Mouse (Mus musculus) MEL (cell line): ENCODE measurements around the gene Emilin1. TPM values are rescaled to one million over a fixed set of nuclear protein-coding genes. Genes with fewer than 3 reads are reported as not detected.

ENCODE experiments used
- DNase-seq: peaks from one replicate; pipeline ENCODE4 v3.0.0; 2011; ENCODE audit warnings: low read depth, low spot score
- H3K27ac ChIP-seq: 2 replicates; pipeline ENCODE4 v1.5.1; 2012; ENCODE audit warnings: low read depth, mild to moderate bottlenecking, control low read depth, low read length, moderate library complexity; ENCODE audit not compliant: control insufficient read depth
- H3K27me3 ChIP-seq, 2 experiments: fragments of 150-350 bp in 1 of 2; sonication (generic) in 1 of 2; 2 replicates each; pipeline ENCODE4 v1.6.1; 2012; ENCODE audit warnings: low read length in 2 of 2, mild to moderate bottlenecking in 2 of 2, improper control_type of control experiment in 1 of 2, moderate library complexity in 1 of 2; ENCODE audit not compliant: insufficient read depth in 2 of 2, control insufficient read depth in 1 of 2
- H3K36me3 ChIP-seq, 2 experiments: 2 replicates each; pipeline ENCODE4 v1.6.1; 2012 to 2014; ENCODE audit warnings: low read length in 2 of 2, improper control_type of control experiment in 1 of 2, inconsistent platforms in 1 of 2, mild to moderate bottlenecking in 1 of 2; ENCODE audit not compliant: insufficient read depth in 2 of 2, control insufficient read depth in 1 of 2
- H3K4me1 ChIP-seq, 2 experiments: fragments of 150-350 bp in 1 of 2; sonication (generic) in 1 of 2; 2 replicates each; pipeline ENCODE4 v1.6.1; 2012; ENCODE audit warnings: low read length in 2 of 2, improper control_type of control experiment in 1 of 2, mild to moderate bottlenecking in 1 of 2; ENCODE audit not compliant: insufficient read depth in 2 of 2, control insufficient read depth in 1 of 2
- H3K4me3 ChIP-seq, 2 experiments: fragments of 150-350 bp in 1 of 2; sonication (generic) in 1 of 2; 2 replicates each; pipeline ENCODE4 v1.5.1; 2012; ENCODE audit warnings: low read depth in 2 of 2, low read length in 2 of 2, mild to moderate bottlenecking in 2 of 2, moderate library complexity in 2 of 2, control low read depth in 1 of 2, improper control_type of control experiment in 1 of 2; ENCODE audit not compliant: control insufficient read depth in 1 of 2, insufficient read depth in 1 of 2
- H3K79me2 ChIP-seq: 2 replicates; pipeline ENCODE4 v1.6.1; 2012; ENCODE audit warnings: mild to moderate bottlenecking, low read length, moderate library complexity; ENCODE audit not compliant: control insufficient read depth, poor library complexity, insufficient read depth
- H3K9ac ChIP-seq: 2 replicates; pipeline ENCODE4 v1.6.1; 2012; ENCODE audit warnings: low read depth, mild to moderate bottlenecking, control low read depth, low read length, moderate library complexity; ENCODE audit not compliant: control insufficient read depth, poor library complexity, severe bottlenecking
- H3K9me3 ChIP-seq: fragments of 150-350 bp; sonication (generic); replicated peaks from 2 replicates; pipeline ENCODE4 v1.6.1; 2012; ENCODE audit warnings: mild to moderate bottlenecking, low read length, improper control_type of control experiment, moderate library complexity; ENCODE audit not compliant: insufficient read depth
- CHD2 ChIP-seq: IDR thresholded peaks from 2 replicates; pipeline ENCODE4 v1.6.1; 2011; ENCODE audit warnings: low read length, improper control_type of control experiment
- EP300 ChIP-seq, 2 experiments: IDR thresholded peaks; 2 replicates each; pipeline ENCODE4 v1.6.1; 2011; ENCODE audit warnings: improper control_type of control experiment in 2 of 2, low read length in 2 of 2, low read depth in 1 of 2, mild to moderate bottlenecking in 1 of 2
- ETS1 ChIP-seq: IDR thresholded peaks from 2 replicates; pipeline ENCODE4 v1.6.1; 2012; ENCODE audit warnings: low read depth, mild to moderate bottlenecking, inconsistent platforms, low read length, improper control_type of control experiment, moderate library complexity
- GABPA ChIP-seq: IDR thresholded peaks from 2 replicates; pipeline ENCODE4 v1.6.1; 2012; ENCODE audit warnings: low read depth, mild to moderate bottlenecking, inconsistent platforms, low read length, improper control_type of control experiment, moderate library complexity
- GATA1 ChIP-seq: IDR thresholded peaks from 2 replicates; pipeline ENCODE4 v1.6.1; 2011; ENCODE audit warnings: low read depth, low read length, improper control_type of control experiment
- JUND ChIP-seq: IDR thresholded peaks from 2 replicates; pipeline ENCODE4 v1.6.1; 2011; ENCODE audit warnings: low read depth, mild to moderate bottlenecking, improper control_type of control experiment, low read length
- MEF2A ChIP-seq: IDR thresholded peaks from 2 replicates; pipeline ENCODE4 v1.6.1; 2014; ENCODE audit warnings: low read depth, mild to moderate bottlenecking, inconsistent platforms, low read length, improper control_type of control experiment; ENCODE audit not compliant: poor library complexity, insufficient replicate concordance, severe bottlenecking; ENCODE audit errors: extremely low read depth
- NELFE ChIP-seq: IDR thresholded peaks from 2 replicates; pipeline ENCODE4 v1.6.1; 2011; ENCODE audit warnings: low read depth, low read length, improper control_type of control experiment
- POLR2A ChIP-seq, 2 experiments: IDR thresholded peaks; 2 replicates each; pipeline ENCODE4 v1.6.1; 2011 to 2012; ENCODE audit warnings: low read length in 2 of 2, mild to moderate bottlenecking in 2 of 2, control low read depth in 1 of 2, improper control_type of control experiment in 1 of 2, low read depth in 1 of 2, moderate library complexity in 1 of 2; ENCODE audit not compliant: control insufficient read depth in 1 of 2, insufficient read depth in 1 of 2, poor library complexity in 1 of 2
- RCOR1 ChIP-seq: IDR thresholded peaks from 2 replicates; pipeline ENCODE4 v1.6.1; 2012; ENCODE audit warnings: low read depth, mild to moderate bottlenecking, inconsistent platforms, low read length, improper control_type of control experiment
- SMC3 ChIP-seq: IDR thresholded peaks from 2 replicates; pipeline ENCODE4 v1.6.1; 2011; ENCODE audit warnings: low read depth, low read length, improper control_type of control experiment
- TAL1 ChIP-seq: IDR thresholded peaks from 2 replicates; pipeline ENCODE4 v1.6.1; 2012; ENCODE audit warnings: mild to moderate bottlenecking, inconsistent platforms, low read length, moderate library complexity, mixed read lengths
- TCF12 ChIP-seq: IDR thresholded peaks from 2 replicates; pipeline ENCODE4 v1.6.1; 2014; ENCODE audit warnings: low read depth, mild to moderate bottlenecking, inconsistent platforms, low read length, improper control_type of control experiment, moderate library complexity
- ZKSCAN1 ChIP-seq: IDR thresholded peaks from 2 replicates; pipeline ENCODE4 v1.6.1; 2012; ENCODE audit warnings: low read depth, mild to moderate bottlenecking, inconsistent platforms, low read length, improper control_type of control experiment, moderate library complexity
- ZMIZ1 ChIP-seq: IDR thresholded peaks from 2 replicates; pipeline ENCODE4 v1.6.1; 2012; ENCODE audit warnings: low read depth, mild to moderate bottlenecking, inconsistent platforms, low read length, improper control_type of control experiment, moderate library complexity
- polyA plus RNA-seq, 2 experiments: library from polyadenylated mRNA; stranded (reverse) in 1 of 2; unstranded in 1 of 2; fragments of >175 nt in 1 of 2; fragments of >200 nt in 1 of 2; gene quantifications; 2 replicates each; pipeline versions ENCODE4 v1.2.1 to v1.2.4; 2012; ENCODE audit warnings: low replicate concordance in 2 of 2, low read depth in 1 of 2; ENCODE audit not compliant: insufficient read length in 2 of 2, insufficient read depth in 1 of 2, missing spikeins in 1 of 2
- total RNA-seq: library from RNA; depleted of rRNA; stranded (reverse); fragments of 300-350 nt; gene quantifications from 2 replicates; pipeline ENCODE4 v1.2.3, GENCODE M21; 2012; rRNA removed

The Emilin1 gene
- total and polyA plus RNA-seq, 3 experiments: 1.3 to 2.0 TPM; not detected in 1

DNA sequence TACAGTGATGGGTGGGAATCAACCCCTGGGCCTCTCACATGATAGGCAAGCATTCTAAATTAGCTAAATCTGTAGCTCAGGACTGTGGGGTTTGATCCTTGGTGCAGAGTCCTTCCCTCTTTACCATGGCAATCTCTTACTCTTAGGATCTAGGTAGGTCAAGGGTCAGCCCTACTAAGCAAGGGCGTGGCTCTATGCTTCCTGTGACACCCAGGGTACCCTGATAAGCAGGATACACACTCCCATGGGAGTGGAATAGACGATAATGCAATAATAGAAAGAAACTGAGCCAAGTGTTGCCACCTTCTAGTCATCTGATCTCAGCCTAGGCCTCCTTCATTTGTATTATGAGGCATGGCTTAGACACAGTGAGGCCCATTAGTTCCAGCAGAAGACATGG, 56.2 kb downstream of the Emilin1 start:
- no peak overlapping the region for H3K27ac ChIP-seq
- no peaks in the 10 kb centered on the region for H3K9me3 ChIP-seq
- DNase-seq: peak; percentile 61
- TF ChIP-seq ZMIZ1: no peak
- TF ChIP-seq SMC3: no peak
- TF ChIP-seq RCOR1: peak; percentile 73; the same call in 1 of the 2 replicates
- TF ChIP-seq TCF12: peak; percentile 33; the same call in 1 of the 2 replicates
- peak; percentile 52 to 61; a peak in 3 of 4 replicates for TF ChIP-seq EP300 (IDR thresholded peaks at IDR 0.05; ENCODE audit: low read depth in 1 of 2, low read length in 2 of 2)
- peak; percentile 47 for TF ChIP-seq ETS1
- TF ChIP-seq TAL1: no peak
- no peak for TF ChIP-seq ZKSCAN1
- no peak for TF ChIP-seq CHD2
- no peak for TF ChIP-seq JUND
- TF ChIP-seq MEF2A: no peak
- peak; percentile 51; the same call in 1 of the 2 replicates for TF ChIP-seq GATA1
- no peak for TF ChIP-seq NELFE
- TF ChIP-seq POLR2A (IDR thresholded peaks at IDR 0.05; ENCODE audit: control insufficient read depth in 1 of 2, insufficient read depth in 1 of 2, low read depth in 1 of 2, low read length in 2 of 2, poor library complexity in 1 of 2): no peak
- no peak for TF ChIP-seq GABPA
- H3K79me2 ChIP-seq: no peaks in the 10 kb centered on the region
- H3K4me1 ChIP-seq: peaks cover 0 to 26% of the 10 kb centered on the region in 2 experiments; a peak in 3 of 4 replicates
- H3K4me3 ChIP-seq: no peak overlapping the region
- H3K9ac ChIP-seq: no peak overlapping the region
- H3K27me3 ChIP-seq: 0 out of 4 replicates have a peak, but pooled peaks cover 0 to 2% of the 10 kb centered on the region in 2 experiments
- peaks cover 0 to 16% of the 10 kb centered on the region in 2 experiments; a peak in 2 of 4 replicates for H3K36me3 ChIP-seq

Other genes starting within 250 kb of the Emilin1 start
- 341 and 345 TPM in 2 replicates for gene Cenpa, start 246.6 kb upstream of the Emilin1 start, total RNA-seq
- 100 to 1,000 TPM; 100 to 566 TPM for gene Cenpa, start 246.6 kb upstream of the Emilin1 start, polyA plus RNA-seq
- gene Dpysl5, start 201.8 kb upstream of the Emilin1 start, total RNA-seq: not detected in 2 replicates
- gene Dpysl5, start 201.8 kb upstream of the Emilin1 start, polyA plus RNA-seq: not detected
- 0.04 TPM in 1 of 2 replicates, not detected in the other for gene Mapre3, start 98.8 kb upstream of the Emilin1 start, total RNA-seq
- under 1 TPM in 1 of 2 experiments, not detected in 1; 0.81 TPM for gene Mapre3, start 98.8 kb upstream of the Emilin1 start, polyA plus RNA-seq
- gene Tmem214, start 45.4 kb upstream of the Emilin1 start, total RNA-seq: 41.3 and 50.5 TPM in 2 replicates
- 100 to 1,000 TPM; 101 to 170 TPM for gene Tmem214, start 45.4 kb upstream of the Emilin1 start, polyA plus RNA-seq
- 10.6 and 12.8 TPM in 2 replicates for gene Agbl5, start 24.7 kb upstream of the Emilin1 start, total RNA-seq
- gene Agbl5, start 24.7 kb upstream of the Emilin1 start, polyA plus RNA-seq: 10 to 100 TPM in 1 of 2 experiments, not detected in 1; 45.0 TPM
- 296 and 321 TPM in 2 replicates for gene Ost4, start 5.6 kb upstream of the Emilin1 start, total RNA-seq
- 100 to 1,000 TPM; 220 to 478 TPM for gene Ost4, start 5.6 kb upstream of the Emilin1 start, polyA plus RNA-seq
- gene Khk, start 8.0 kb downstream of the Emilin1 start, total RNA-seq: 268 and 308 TPM in 2 replicates
- gene Khk, start 8.0 kb downstream of the Emilin1 start, polyA plus RNA-seq: 100 to 1,000 TPM in 1 of 2 experiments, not detected in 1; 461 TPM
- not detected in 2 replicates for gene Cgref1, start 32.2 kb downstream of the Emilin1 start, total RNA-seq
- gene Cgref1, start 32.2 kb downstream of the Emilin1 start, polyA plus RNA-seq: 1 to 10 TPM in 1 of 2 experiments, not detected in 1; 1.4 TPM
- 141 and 143 TPM in 2 replicates for gene Preb, start 47.0 kb downstream of the Emilin1 start, total RNA-seq
- gene Preb, start 47.0 kb downstream of the Emilin1 start, polyA plus RNA-seq: 100 to 1,000 TPM in 1 of 2 experiments, not detected in 1; 247 TPM
- 0.03 and 0.08 TPM in 2 replicates for gene Tcf23, start 55.3 kb downstream of the Emilin1 start, total RNA-seq
- gene Tcf23, start 55.3 kb downstream of the Emilin1 start, polyA plus RNA-seq: under 1 TPM in 1 of 2 experiments, not detected in 1; 0.07 TPM
- 31.7 and 37.2 TPM in 2 replicates for gene Atraid, start 134.9 kb downstream of the Emilin1 start, total RNA-seq
- gene Atraid, start 134.9 kb downstream of the Emilin1 start, polyA plus RNA-seq: 10 to 100 TPM in 1 of 2 experiments, not detected in 1; 58.0 TPM
- gene Slc5a6, start 135.5 kb downstream of the Emilin1 start, total RNA-seq: 25.6 and 34.5 TPM in 2 replicates
- gene Slc5a6, start 135.5 kb downstream of the Emilin1 start, polyA plus RNA-seq: 10 to 100 TPM in 1 of 2 experiments, not detected in 1; 41.7 TPM
- 213 and 228 TPM in 2 replicates for gene Cad, start 141.4 kb downstream of the Emilin1 start, total RNA-seq
- gene Cad, start 141.4 kb downstream of the Emilin1 start, polyA plus RNA-seq: 100 to 1,000 TPM; 254 to 383 TPM
- not detected in 2 replicates for gene Dnajc5g, start 192.9 kb downstream of the Emilin1 start, total RNA-seq
- gene Dnajc5g, start 192.9 kb downstream of the Emilin1 start, polyA plus RNA-seq: not detected
- gene Slc30a3, start 194.8 kb downstream of the Emilin1 start, total RNA-seq: not detected in 2 replicates
- not detected for gene Slc30a3, start 194.8 kb downstream of the Emilin1 start, polyA plus RNA-seq
- not detected in 2 replicates for gene Trim54, start 203.3 kb downstream of the Emilin1 start, total RNA-seq
- not detected for gene Trim54, start 203.3 kb downstream of the Emilin1 start, polyA plus RNA-seq
- not detected in 2 replicates for gene Ucn, start 225.4 kb downstream of the Emilin1 start, total RNA-seq
- gene Ucn, start 225.4 kb downstream of the Emilin1 start, polyA plus RNA-seq: not detected
- gene Mpv17, start 240.8 kb downstream of the Emilin1 start, total RNA-seq: 25.4 and 25.8 TPM in 2 replicates
- 10 to 100 TPM in 1 of 2 experiments, not detected in 1; 49.9 TPM for gene Mpv17, start 240.8 kb downstream of the Emilin1 start, polyA plus RNA-seq